Mouse (Mus musculus) forebrain, embryonic 14.5 days (tissue): Measurements from ENCODE around the gene Pdgfc. TPM values are rescaled to one million over a fixed set of nuclear protein-coding genes. Genes with fewer than 3 reads are reported as not detected.

Source experiments
- ATAC-seq: fragments of 200-750 bp; cut with Nextera tagmentation; 2 replicates; pipeline ENCODE4 v1.8.0; 2017; ENCODE audit warnings: mild to moderate bottlenecking, moderate library complexity
- DNase-seq: peaks from one replicate; pipeline ENCODE4 v3.0.0-alpha.2; 2015; ENCODE audit warnings: low spot score
- H3K27ac ChIP-seq: fragments of 300-500 bp; sonication (generic); 2 replicates; pipeline ENCODE4 v1.5.1; 2014; ENCODE audit warnings: low read depth, mild to moderate bottlenecking, control low read depth, low read length, moderate library complexity
- H3K27me3 ChIP-seq: fragments of 300-500 bp; sonication (generic); replicated peaks from 2 replicates; pipeline ENCODE4 v1.6.1; 2014; ENCODE audit warnings: low read length, control low read depth, mixed read lengths; ENCODE audit not compliant: control insufficient read depth, insufficient read depth
- H3K36me3 ChIP-seq: fragments of 300-500 bp; sonication (generic); 2 replicates; pipeline ENCODE4 v1.6.1; 2014; ENCODE audit warnings: low read length, control low read depth; ENCODE audit not compliant: control insufficient read depth, insufficient read depth
- H3K4me1 ChIP-seq: fragments of 300-500 bp; sonication (generic); 2 replicates; pipeline ENCODE4 v1.6.1; 2014; ENCODE audit warnings: antibody characterized with exemption, low read length, control low read depth; ENCODE audit not compliant: control insufficient read depth, insufficient read depth
- H3K4me2 ChIP-seq: fragments of 300-500 bp; sonication (generic); 2 replicates; pipeline ENCODE4 v1.6.1; 2014; ENCODE audit warnings: mild to moderate bottlenecking, control low read depth, low read length
- H3K4me3 ChIP-seq: fragments of 300-500 bp; sonication (generic); 2 replicates; pipeline ENCODE4 v1.5.1; 2014; ENCODE audit warnings: low read depth, low read length, control low read depth
- H3K9ac ChIP-seq: fragments of 300-500 bp; sonication (generic); 2 replicates; pipeline ENCODE4 v1.6.1; 2014; ENCODE audit warnings: mild to moderate bottlenecking, low read length, control low read depth, moderate library complexity
- H3K9me3 ChIP-seq: fragments of 300-500 bp; sonication (generic); replicated peaks from 2 replicates; pipeline ENCODE4 v1.6.1; 2016; ENCODE audit warnings: low read length, control low read depth, mixed read lengths; ENCODE audit not compliant: control insufficient read depth
- WGBS: fragments of 180-500 bp; shearing (Covaris S2); extraction: QIAGEN DNeasy Blood & Tissue Kit; methylation state at CpG from one replicate; pipeline ENCODE4 v1.1.7; 2014; 5-methylcytosine and 5-hydroxymethylcytosine counted together
- polyA plus RNA-seq: library from polyadenylated mRNA; unstranded; fragments of >200 nt; fragmentation: Nextera tagmentation; extraction: Ambion mirVana; gene quantifications from 2 replicates; pipeline ENCODE4 v1.2.1, GENCODE M21; 2014

Gene Pdgfc
- polyA plus RNA-seq: 7.4 and 8.3 TPM in 2 replicates

- no peaks in the 10 kb centered on the region for H3K27me3 ChIP-seq
- H3K4me2 ChIP-seq: peak within 1 kb of the TSS; percentile 86
- H3K4me1 ChIP-seq: peaks cover 15% of the 10 kb centered on the region
- H3K27ac ChIP-seq: peak within 1 kb of the TSS; percentile 87
- H3K36me3 ChIP-seq: no peaks in the 10 kb centered on the region
- DNase-seq (no peak), ATAC-seq (no peak; the same call in 1 of the 2 replicates)
- H3K9me3 ChIP-seq: no peaks in the 10 kb centered on the region
- H3K4me3 ChIP-seq: peak within 1 kb of the TSS; percentile 82
- WGBS: 2% methylated on average over 14 of the region's 17 CpGs
- peak within 1 kb of the TSS; percentile 74 for H3K9ac ChIP-seq
Measured at GRCm38 (mm10) chr3:81036151-81036553, at the start of gene Pdgfc. TSS of gene Pdgfc (plus strand) at chr3:81036416.

- 88% methylated on average over 3 of the region's 3 CpGs for WGBS
- ATAC-seq: no peak
- no peak overlapping the region for H3K27ac ChIP-seq
Measured at GRCm38 (mm10) chr3:81009245-81009644, 27.0 kb upstream of the Pdgfc start.

GRCm38 (mm10) chr3:81009899-81010298 lies 26.3 kb upstream of the Pdgfc start:
- H3K9me3 ChIP-seq: no peaks in the 10 kb centered on the region
- H3K4me3 ChIP-seq: no peak overlapping the region
- WGBS: 85% methylated on average over 3 of the region's 3 CpGs
- DNase-seq (no peak), ATAC-seq (no peak)
- no peaks in the 10 kb centered on the region for H3K36me3 ChIP-seq
- no peak overlapping the region for H3K4me2 ChIP-seq
- H3K9ac ChIP-seq: no peak overlapping the region
- H3K27me3 ChIP-seq: no peaks in the 10 kb centered on the region
- H3K27ac ChIP-seq: no peak overlapping the region
- H3K4me1 ChIP-seq: no peaks in the 10 kb centered on the region

More at GRCm38 (mm10) chr3:81009245-81009644, 27.0 kb upstream of the Pdgfc start:
- H3K36me3 ChIP-seq: no peaks in the 10 kb centered on the region
- H3K9ac ChIP-seq: no peak overlapping the region
- no peaks in the 10 kb centered on the region for H3K9me3 ChIP-seq
- no peak for DNase-seq
- no peak overlapping the region for H3K4me2 ChIP-seq
- no peaks in the 10 kb centered on the region for H3K4me1 ChIP-seq
- no peak overlapping the region for H3K4me3 ChIP-seq
- no peaks in the 10 kb centered on the region for H3K27me3 ChIP-seq

- Histone ChIP-seq H3K4me1 (0 out of 2 replicates have a peak, but pooled peaks cover 2% of the 10 kb centered on the region), H3K4me3 (no peak overlapping the region), H3K9ac (no peak overlapping the region), H3K36me3 (no peaks in the 10 kb centered on the region), H3K9me3 (no peaks in the 10 kb centered on the region), H3K4me2 (no peak overlapping the region), H3K27me3 (no peaks in the 10 kb centered on the region), H3K27ac (no peak overlapping the region)
- DNase-seq (peak; percentile 35), ATAC-seq (no peak)
- 80% methylated on average over 5 of the region's 5 CpGs for WGBS
Measured at GRCm38 (mm10) chr3:81017385-81018051, 18.7 kb upstream of the Pdgfc start.

GRCm38 (mm10) chr3:81020064-81020463 lies 16.2 kb upstream of the Pdgfc start:
- no peak for ATAC-seq
- H3K9me3 ChIP-seq: no peaks in the 10 kb centered on the region
- 47% methylated on average over 1 of the region's 1 CpGs for WGBS

GRCm38 (mm10) chr3:81021783-81022182 lies 14.4 kb upstream of the Pdgfc start:
- DNase-seq (no peak), ATAC-seq (no peak)
- 86% methylated on average over 6 of the region's 6 CpGs for WGBS

More at GRCm38 (mm10) chr3:81020064-81020463, 16.2 kb upstream of the Pdgfc start:
- H3K36me3 ChIP-seq: no peaks in the 10 kb centered on the region
- H3K27ac ChIP-seq: no peak overlapping the region
- H3K9ac ChIP-seq: no peak overlapping the region
- H3K4me2 ChIP-seq: no peak overlapping the region
- no peaks in the 10 kb centered on the region for H3K27me3 ChIP-seq
- 0 out of 2 replicates have a peak, but pooled peaks cover 2% of the 10 kb centered on the region for H3K4me1 ChIP-seq
- H3K4me3 ChIP-seq: no peak overlapping the region
- no peak for DNase-seq

GRCm38 (mm10) chr3:81022266-81022665 lies 13.9 kb upstream of the Pdgfc start:
- H3K4me3 ChIP-seq: no peak overlapping the region
- H3K9me3 ChIP-seq: no peaks in the 10 kb centered on the region
- no peak overlapping the region for H3K4me2 ChIP-seq
- H3K27me3 ChIP-seq: no peaks in the 10 kb centered on the region
- no peaks in the 10 kb centered on the region for H3K36me3 ChIP-seq
- no peak overlapping the region for H3K9ac ChIP-seq
- ATAC-seq (no peak), DNase-seq (no peak)
- H3K4me1 ChIP-seq: 0 out of 2 replicates have a peak, but pooled peaks cover 2% of the 10 kb centered on the region
- no peak overlapping the region for H3K27ac ChIP-seq
- WGBS: 80% methylated on average over 5 of the region's 5 CpGs

More at GRCm38 (mm10) chr3:81021783-81022182, 14.4 kb upstream of the Pdgfc start:
- no peak overlapping the region for H3K27ac ChIP-seq
- 0 out of 2 replicates have a peak, but pooled peaks cover 2% of the 10 kb centered on the region for H3K4me1 ChIP-seq
- no peak overlapping the region for H3K4me2 ChIP-seq
- H3K4me3 ChIP-seq: no peak overlapping the region
- no peak overlapping the region for H3K9ac ChIP-seq
- no peaks in the 10 kb centered on the region for H3K9me3 ChIP-seq
- no peaks in the 10 kb centered on the region for H3K36me3 ChIP-seq
- H3K27me3 ChIP-seq: no peaks in the 10 kb centered on the region

GRCm38 (mm10) chr3:81022845-81023244 lies 13.4 kb upstream of the Pdgfc start:
- no peaks in the 10 kb centered on the region for H3K27me3 ChIP-seq
- H3K36me3 ChIP-seq: no peaks in the 10 kb centered on the region
- DNase-seq: no peak
- no peak overlapping the region for H3K27ac ChIP-seq
- no peak overlapping the region for H3K4me2 ChIP-seq
- WGBS: 80% methylated on average over 1 of the region's 1 CpGs
- no peak overlapping the region for H3K9ac ChIP-seq
- H3K9me3 ChIP-seq: no peaks in the 10 kb centered on the region
- no peak overlapping the region for H3K4me3 ChIP-seq
- no peak for ATAC-seq
- H3K4me1 ChIP-seq: no peaks in the 10 kb centered on the region

- ATAC-seq (peak; percentile 40; the same call in 1 of the 2 replicates), DNase-seq (peak; percentile 60)
- no peaks in the 10 kb centered on the region for H3K27me3 ChIP-seq
Measured at GRCm38 (mm10) chr3:81023568-81023967, 12.6 kb upstream of the Pdgfc start.

More at GRCm38 (mm10) chr3:81023568-81023967, 12.6 kb upstream of the Pdgfc start:
- no peaks in the 10 kb centered on the region for H3K4me1 ChIP-seq
- no peak overlapping the region for H3K27ac ChIP-seq
- H3K4me3 ChIP-seq: no peak overlapping the region
- H3K36me3 ChIP-seq: no peaks in the 10 kb centered on the region
- no peak overlapping the region for H3K9ac ChIP-seq
- no peak overlapping the region for H3K4me2 ChIP-seq
- no peaks in the 10 kb centered on the region for H3K9me3 ChIP-seq
- whole genome bisulfite sequencing: 18% methylated on average over 1 of the region's 1 CpGs
